Mouse (Mus musculus) forebrain, embryonic 16.5 days (tissue): ENCODE results near the gene Rpl14. TPM values are rescaled to one million over a fixed set of nuclear protein-coding genes. Genes with fewer than 3 reads are reported as not detected.
A peak's percentile ranks its signal among the peaks of the same experiment; 100 is the strongest.

Experiments used
- ATAC-seq: fragments of 200-750 bp; cut with Nextera tagmentation; 2 replicates; pipeline ENCODE4 v1.8.0; 2017; ENCODE audit warnings: mild to moderate bottlenecking, moderate library complexity
- H3K27ac ChIP-seq: fragments of 300-500 bp; sonication (generic); 2 replicates; pipeline ENCODE4 v1.5.1; 2014; ENCODE audit warnings: low read length, control low read depth
- H3K27me3 ChIP-seq: fragments of 300-500 bp; sonication (generic); replicated peaks from 2 replicates; pipeline ENCODE4 v1.6.1; 2014; ENCODE audit warnings: low read length; ENCODE audit not compliant: control insufficient read depth, insufficient read depth
- H3K36me3 ChIP-seq: fragments of 300-500 bp; sonication (generic); 2 replicates; pipeline ENCODE4 v1.6.1; 2014; ENCODE audit not compliant: control insufficient read depth, insufficient read depth
- H3K4me1 ChIP-seq: fragments of 300-500 bp; sonication (generic); replicated peaks from 2 replicates; pipeline ENCODE4 v1.6.1; 2014; ENCODE audit warnings: low read length; ENCODE audit not compliant: control insufficient read depth, insufficient read depth
- H3K4me2 ChIP-seq: fragments of 300-500 bp; sonication (generic); 2 replicates; pipeline ENCODE4 v1.6.1; 2014; ENCODE audit warnings: mild to moderate bottlenecking, low read length, control low read depth
- H3K4me3 ChIP-seq: fragments of 300-500 bp; sonication (generic); replicated peaks from 2 replicates; pipeline ENCODE4 v1.5.1; 2014; ENCODE audit warnings: mild to moderate bottlenecking, low read length, control low read depth
- H3K9ac ChIP-seq: fragments of 300-500 bp; sonication (generic); replicated peaks from 2 replicates; pipeline ENCODE4 v1.6.1; 2014; ENCODE audit warnings: low read depth, low read length, control low read depth
- H3K9me3 ChIP-seq: fragments of 300-500 bp; sonication (generic); 2 replicates; pipeline ENCODE4 v1.6.1; 2016; ENCODE audit warnings: low read length; ENCODE audit not compliant: control insufficient read depth
- WGBS: fragments of 180-500 bp; shearing (Covaris S2); extraction: QIAGEN DNeasy Blood & Tissue Kit; methylation state at CpG from one replicate; pipeline ENCODE4 v1.1.7; 2014; 5-methylcytosine and 5-hydroxymethylcytosine counted together
- polyA plus RNA-seq: library from polyadenylated mRNA; unstranded; fragments of >200 nt; fragmentation: Nextera tagmentation; extraction: Ambion mirVana; gene quantifications from 2 replicates; pipeline ENCODE4 v1.2.1, GENCODE M21; 2015

The Rpl14 gene
- polyA plus RNA-seq, 1 experiment from 2014 or later, result 407 TPM

GRCm38 (mm10) chr9:120595306-120595705 is 24.1 kb downstream of the Rpl14 start:
- no peaks in the 10 kb centered on the region for H3K27me3 ChIP-seq
- 28% methylated on average over 4 of the region's 4 CpGs for WGBS
- H3K4me3 ChIP-seq, result no peak overlapping the region
- H3K4me1 ChIP-seq, result peaks cover 12% of the 10 kb centered on the region
- H3K9me3 ChIP-seq, result no peaks in the 10 kb centered on the region
- no peak overlapping the region for H3K27ac ChIP-seq
- ATAC-seq, result peak; percentile 73
- no peak overlapping the region for H3K4me2 ChIP-seq
- H3K9ac ChIP-seq, result no peak overlapping the region
- H3K36me3 ChIP-seq, result no peaks in the 10 kb centered on the region

- Histone ChIP-seq H3K9me3 (no peaks in the 10 kb centered on the region), H3K4me1 (peaks cover 20% of the 10 kb centered on the region), H3K27me3 (no peaks in the 10 kb centered on the region), H3K36me3 (no peaks in the 10 kb centered on the region), H3K4me3 (no peak overlapping the region), H3K9ac (no peak overlapping the region), H3K4me2 (no peak overlapping the region), H3K27ac (no peak overlapping the region)
- WGBS, result 19% methylated on average over 17 of the region's 17 CpGs
- 0 out of 2 replicates have a peak, but pooled peaks have one; percentile 21 for ATAC-seq
These were observed 30.4 kb downstream of the Rpl14 start for GRCm38 (mm10) chr9:120601488-120602171.

DNA sequence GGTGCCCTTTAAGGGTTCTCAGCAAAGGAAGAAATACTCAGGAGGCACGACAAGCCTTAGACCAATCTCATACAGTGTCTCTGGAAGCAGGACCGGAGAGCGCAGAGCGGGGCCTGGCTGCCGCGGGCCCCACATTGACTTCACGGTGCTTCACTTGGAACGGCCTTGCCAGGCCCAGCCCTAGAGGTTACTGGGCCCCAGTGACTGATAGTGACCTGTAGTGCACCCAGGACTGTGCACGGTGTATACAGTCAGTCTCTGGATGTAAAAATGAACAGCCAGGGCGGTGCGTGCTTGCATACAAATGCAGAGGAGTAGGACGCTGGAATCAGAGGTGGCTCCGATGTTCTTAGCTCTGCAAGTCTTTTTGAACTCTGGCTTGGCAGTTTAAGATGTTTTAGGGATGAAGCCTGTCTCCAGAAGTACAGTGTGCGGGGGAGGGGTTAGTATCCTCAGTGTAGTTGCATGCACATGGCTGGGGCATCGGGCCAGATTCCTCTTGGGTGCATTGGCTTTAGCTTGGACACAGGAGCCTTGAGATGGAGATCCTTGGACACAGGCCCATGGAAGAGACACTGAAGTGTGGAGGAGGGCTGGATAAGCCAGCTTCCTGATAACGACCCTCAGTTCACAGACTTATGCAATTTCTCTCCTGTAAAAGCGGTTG is 31.1 kb downstream of the Rpl14 start:
- Histone ChIP-seq H3K27ac (no peak overlapping the region), H3K4me2 (peak overlapping the region; percentile 30), H3K4me1 (peaks cover 20% of the 10 kb centered on the region), H3K27me3 (no peaks in the 10 kb centered on the region), H3K9ac (peak overlapping the region; percentile 4; the same call in 1 of the 2 replicates), H3K36me3 (no peaks in the 10 kb centered on the region), H3K4me3 (peak overlapping the region; percentile 1; the same call in 1 of the 2 replicates), H3K9me3 (no peaks in the 10 kb centered on the region)
- 58% methylated on average over 17 of the region's 17 CpGs for WGBS
- ATAC-seq, result peak; percentile 41

- H3K9ac ChIP-seq, result peak overlapping the region; percentile 4; the same call in 1 of the 2 replicates
- peak overlapping the region; percentile 30 for H3K4me2 ChIP-seq
- no peaks in the 10 kb centered on the region for H3K27me3 ChIP-seq
- ATAC-seq, result peak; percentile 90
- H3K36me3 ChIP-seq, result no peaks in the 10 kb centered on the region
- 0 out of 2 replicates have a peak, but pooled peaks cover 2% of the 10 kb centered on the region for H3K9me3 ChIP-seq
- H3K4me1 ChIP-seq, result peaks cover 20% of the 10 kb centered on the region
- 2% methylated on average over 23 of the region's 23 CpGs for WGBS
- peak overlapping the region; percentile 7; the same call in 1 of the 2 replicates for H3K4me3 ChIP-seq
- no peak overlapping the region for H3K27ac ChIP-seq
These were observed 31.7 kb downstream of the Rpl14 start for GRCm38 (mm10) chr9:120602839-120603511.

- no peaks in the 10 kb centered on the region for H3K27me3 ChIP-seq
- H3K9me3 ChIP-seq, result 0 out of 2 replicates have a peak, but pooled peaks cover 3% of the 10 kb centered on the region
- 7% methylated on average over 10 of the region's 10 CpGs for WGBS
- H3K27ac ChIP-seq, result no peak overlapping the region; the same call in 1 of the 2 replicates
- no peak overlapping the region for H3K4me3 ChIP-seq
- H3K36me3 ChIP-seq, result no peaks in the 10 kb centered on the region
- no peak for ATAC-seq
- H3K9ac ChIP-seq, result no peak overlapping the region
- H3K4me2 ChIP-seq, result peak overlapping the region; percentile 30
- peaks cover 20% of the 10 kb centered on the region for H3K4me1 ChIP-seq
These were observed 32.3 kb downstream of the Rpl14 start for GRCm38 (mm10) chr9:120603512-120603908.

- no peak overlapping the region for H3K4me2 ChIP-seq
- H3K27me3 ChIP-seq, result no peaks in the 10 kb centered on the region
- peaks cover 20% of the 10 kb centered on the region for H3K4me1 ChIP-seq
- H3K9me3 ChIP-seq, result 0 out of 2 replicates have a peak, but pooled peaks cover 3% of the 10 kb centered on the region
- H3K36me3 ChIP-seq, result no peaks in the 10 kb centered on the region
- no peak overlapping the region for H3K27ac ChIP-seq
- no peak for ATAC-seq
- H3K9ac ChIP-seq, result no peak overlapping the region
- 38% methylated on average over 12 of the region's 12 CpGs for WGBS
- H3K4me3 ChIP-seq, result no peak overlapping the region
These were observed 32.7 kb downstream of the Rpl14 start for GRCm38 (mm10) chr9:120603956-120604355.

DNA sequence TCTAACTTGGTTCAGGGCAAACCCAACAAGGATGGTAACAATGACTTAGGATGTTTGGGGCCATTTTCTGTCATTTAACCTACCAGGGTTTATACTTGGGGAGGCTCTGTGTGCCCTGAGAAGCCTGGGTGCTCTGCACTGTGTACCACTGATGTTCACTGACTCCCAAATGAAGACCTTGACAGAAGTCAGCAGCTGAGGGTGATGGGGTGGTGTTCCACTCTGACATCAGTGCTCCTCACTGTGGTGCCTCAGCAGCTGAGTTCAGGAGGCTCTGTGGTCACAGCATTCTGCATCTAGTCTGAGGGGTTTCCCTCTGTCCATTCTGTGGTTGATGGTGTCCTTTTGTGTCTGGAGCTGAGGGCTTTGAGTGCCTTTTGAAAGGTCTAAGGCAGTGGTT is 39.8 kb downstream of the Rpl14 start:
- Histone ChIP-seq H3K9me3 (0 out of 2 replicates have a peak, but pooled peaks cover 3% of the 10 kb centered on the region), H3K36me3 (no peaks in the 10 kb centered on the region)
- ATAC-seq, result no peak

DNA sequence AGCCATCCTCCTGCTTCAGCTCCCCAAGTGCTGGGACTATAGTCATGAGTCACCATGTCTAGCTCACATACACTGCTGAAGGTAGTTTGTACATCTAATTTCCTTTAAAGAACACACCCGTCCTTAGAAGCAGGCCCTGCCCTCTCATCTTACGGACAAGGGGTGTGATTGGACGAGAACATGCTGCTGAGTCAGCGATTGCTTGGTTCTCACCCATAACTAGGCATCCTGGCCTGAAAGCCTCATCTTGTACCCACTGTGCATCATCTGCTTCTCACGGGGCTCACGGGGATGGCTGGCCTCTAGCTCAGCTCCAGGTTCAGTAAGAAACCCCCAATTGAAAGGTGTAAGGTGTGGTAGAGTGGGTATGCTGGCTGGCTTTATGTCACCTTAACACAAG is 42.8 kb downstream of the Rpl14 start:
- WGBS, result 88% methylated on average over 6 of the region's 6 CpGs
- Histone ChIP-seq H3K4me3 (no peak overlapping the region), H3K4me2 (no peak overlapping the region), H3K27ac (no peak overlapping the region), H3K27me3 (no peaks in the 10 kb centered on the region), H3K9ac (no peak overlapping the region), H3K9me3 (no peaks in the 10 kb centered on the region), H3K36me3 (no peaks in the 10 kb centered on the region), H3K4me1 (no peaks in the 10 kb centered on the region)
- no peak for ATAC-seq

More for the DNA sequence above, 39.8 kb downstream of the Rpl14 start:
- no peak overlapping the region for H3K4me2 ChIP-seq
- H3K27ac ChIP-seq, result no peak overlapping the region
- no peaks in the 10 kb centered on the region for H3K4me1 ChIP-seq
- H3K4me3 ChIP-seq, result no peak overlapping the region
- H3K9ac ChIP-seq, result no peak overlapping the region
- no peaks in the 10 kb centered on the region for H3K27me3 ChIP-seq

GRCm38 (mm10) chr9:120618101-120618500 is 46.9 kb downstream of the Rpl14 start:
- no peaks in the 10 kb centered on the region for H3K36me3 ChIP-seq
- no peak overlapping the region for H3K4me2 ChIP-seq
- H3K27ac ChIP-seq, result no peak overlapping the region
- H3K9me3 ChIP-seq, result peaks cover 9% of the 10 kb centered on the region
- H3K27me3 ChIP-seq, result no peaks in the 10 kb centered on the region
- no peak overlapping the region for H3K9ac ChIP-seq
- WGBS, result 82% methylated on average over 6 of the region's 6 CpGs
- no peak overlapping the region for H3K4me3 ChIP-seq
- peaks cover 12% of the 10 kb centered on the region for H3K4me1 ChIP-seq
- ATAC-seq, result no peak
